Mouse (Mus musculus) forebrain, embryonic 10.5 days (tissue): Measurements from ENCODE around the gene Dapl1. TPM values are rescaled to one million over a fixed set of nuclear protein-coding genes. Genes with fewer than 3 reads are reported as not detected.

ENCODE experiments used
- DNase-seq: peaks from one replicate; pipeline ENCODE4 v3.0.0-alpha.2; 2017; ENCODE audit warnings: low spot score; ENCODE audit errors: extremely low spot score
- H3K27ac ChIP-seq: fragments of 300-500 bp; sonication (generic); 2 replicates; pipeline ENCODE4 v1.5.1; 2016; ENCODE audit warnings: mild to moderate bottlenecking
- H3K27me3 ChIP-seq: fragments of 300-500 bp; sonication (generic); 2 replicates; pipeline ENCODE4 v1.6.1; 2016; ENCODE audit warnings: mild to moderate bottlenecking; ENCODE audit not compliant: poor library complexity, severe bottlenecking
- H3K36me3 ChIP-seq: fragments of 300-500 bp; sonication (generic); replicated peaks from 2 replicates; pipeline ENCODE4 v1.6.1; 2016; ENCODE audit warnings: mild to moderate bottlenecking, moderate library complexity
- H3K4me1 ChIP-seq: fragments of 300-500 bp; sonication (generic); 2 replicates; pipeline ENCODE4 v1.6.1; 2016
- H3K4me3 ChIP-seq: fragments of 300-500 bp; sonication (generic); 2 replicates; pipeline ENCODE4 v1.5.1; 2016; ENCODE audit warnings: mild to moderate bottlenecking, moderate library complexity
- H3K9me3 ChIP-seq: fragments of 300-500 bp; sonication (generic); 2 replicates; pipeline ENCODE4 v1.6.1; 2016; ENCODE audit warnings: mild to moderate bottlenecking, moderate library complexity
- WGBS: fragments of 180-500 bp; shearing (Covaris S2); methylation state at CpG from one replicate; pipeline ENCODE4 v1.1.7; 2016; 5-methylcytosine and 5-hydroxymethylcytosine counted together
- polyA plus RNA-seq: library from polyadenylated mRNA; unstranded; fragments of >200 nt; fragmentation: Nextera tagmentation; extraction: Ambion mirVana; gene quantifications from 2 replicates; pipeline ENCODE4 v1.2.1, GENCODE M21; 2016

The Dapl1 gene
- polyA plus RNA-seq, 1 experiment from 2014 or later: 1.2 TPM

DNA sequence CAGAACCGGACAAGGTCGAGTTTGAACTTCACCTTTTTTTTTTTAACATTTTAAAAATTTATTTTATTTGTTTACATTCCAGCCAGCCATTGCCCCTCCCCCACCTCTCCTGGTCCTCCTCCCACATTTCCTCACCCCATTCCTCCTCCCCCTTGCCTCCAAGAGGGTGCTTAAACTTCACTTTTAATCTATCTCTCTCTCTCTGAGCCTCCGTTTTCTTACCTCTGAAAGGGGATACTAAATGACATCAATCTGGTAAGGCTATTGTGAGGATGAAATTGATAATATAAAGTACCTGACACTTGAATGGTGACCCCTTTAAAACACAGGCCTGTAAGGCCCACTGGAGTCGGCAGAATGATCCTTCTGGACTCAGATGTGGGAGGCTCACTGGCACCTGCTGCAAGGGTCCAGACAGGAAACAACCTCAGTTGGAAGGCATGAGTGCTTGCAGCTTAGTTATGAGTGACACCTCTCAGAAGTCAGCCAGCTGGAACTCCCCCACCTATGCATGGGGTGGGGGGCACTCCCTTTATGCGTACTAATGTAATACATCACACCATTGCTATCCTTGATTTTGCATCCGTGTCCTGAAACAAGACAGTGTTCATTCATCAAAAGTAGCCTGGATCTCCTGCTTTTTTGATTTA, 1.9 kb downstream of the Dapl1 start:
- WGBS: 80% methylated on average over 6 of the region's 6 CpGs

DNA sequence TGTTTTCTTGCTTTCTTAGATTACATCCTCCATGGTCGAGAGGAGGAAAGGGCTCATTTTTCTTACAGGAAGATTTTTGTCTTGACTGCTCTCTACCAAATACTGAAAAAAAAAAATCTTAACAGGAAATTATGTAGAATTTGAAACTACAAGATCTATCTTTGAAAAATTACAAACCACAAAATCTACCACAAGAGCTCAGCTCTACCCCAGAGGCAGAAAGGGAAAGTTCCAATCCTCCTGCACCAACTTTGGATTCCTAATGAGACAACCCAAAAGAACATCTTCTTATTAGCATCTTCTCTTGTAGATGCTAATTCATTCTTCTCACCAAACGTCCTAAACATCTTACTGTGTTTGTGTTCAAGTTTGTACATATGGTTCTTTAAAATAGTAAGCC, 3.8 kb downstream of the Dapl1 start:
- Histone ChIP-seq H3K4me3 (no peak overlapping the region), H3K9me3 (no peaks in the 10 kb centered on the region), H3K4me1 (peaks cover 16% of the 10 kb centered on the region), H3K36me3 (no peaks in the 10 kb centered on the region), H3K27me3 (peaks cover 8% of the 10 kb centered on the region), H3K27ac (no peak overlapping the region)
- no peak for DNase-seq
- WGBS: 71% methylated on average over 2 of the region's 2 CpGs

More for the DNA sequence above, 1.9 kb downstream of the Dapl1 start:
- Histone ChIP-seq H3K9me3 (no peaks in the 10 kb centered on the region), H3K4me3 (no peak overlapping the region), H3K27me3 (no peaks in the 10 kb centered on the region), H3K4me1 (peaks cover 20% of the 10 kb centered on the region), H3K27ac (no peak overlapping the region), H3K36me3 (no peaks in the 10 kb centered on the region)
- no peak for DNase-seq

DNA sequence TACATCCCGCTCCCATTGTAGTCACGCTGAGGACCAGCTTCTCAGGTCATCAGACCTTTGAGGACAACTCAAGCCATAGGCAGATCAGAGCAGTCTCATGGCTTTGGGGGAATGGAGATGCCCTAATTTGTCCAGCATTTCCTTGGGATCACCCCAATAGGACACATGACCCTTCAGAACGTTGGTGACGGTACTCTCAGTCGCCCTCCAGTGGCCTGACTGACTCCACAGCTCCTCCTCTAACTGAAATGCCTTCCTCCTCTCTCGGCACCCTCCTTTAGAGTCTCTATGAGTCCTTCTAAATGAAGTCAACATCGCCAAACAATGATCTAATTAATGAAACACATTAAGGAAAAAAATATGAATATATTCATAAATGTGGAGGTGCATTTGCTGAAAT, 5.9 kb downstream of the Dapl1 start:
- Histone ChIP-seq H3K27ac (no peak overlapping the region), H3K4me3 (no peak overlapping the region), H3K9me3 (no peaks in the 10 kb centered on the region), H3K27me3 (peaks cover 18% of the 10 kb centered on the region), H3K4me1 (peaks cover 21% of the 10 kb centered on the region), H3K36me3 (no peaks in the 10 kb centered on the region)
- DNase-seq: no peak
- 77% methylated on average over 7 of the region's 7 CpGs for WGBS

DNA sequence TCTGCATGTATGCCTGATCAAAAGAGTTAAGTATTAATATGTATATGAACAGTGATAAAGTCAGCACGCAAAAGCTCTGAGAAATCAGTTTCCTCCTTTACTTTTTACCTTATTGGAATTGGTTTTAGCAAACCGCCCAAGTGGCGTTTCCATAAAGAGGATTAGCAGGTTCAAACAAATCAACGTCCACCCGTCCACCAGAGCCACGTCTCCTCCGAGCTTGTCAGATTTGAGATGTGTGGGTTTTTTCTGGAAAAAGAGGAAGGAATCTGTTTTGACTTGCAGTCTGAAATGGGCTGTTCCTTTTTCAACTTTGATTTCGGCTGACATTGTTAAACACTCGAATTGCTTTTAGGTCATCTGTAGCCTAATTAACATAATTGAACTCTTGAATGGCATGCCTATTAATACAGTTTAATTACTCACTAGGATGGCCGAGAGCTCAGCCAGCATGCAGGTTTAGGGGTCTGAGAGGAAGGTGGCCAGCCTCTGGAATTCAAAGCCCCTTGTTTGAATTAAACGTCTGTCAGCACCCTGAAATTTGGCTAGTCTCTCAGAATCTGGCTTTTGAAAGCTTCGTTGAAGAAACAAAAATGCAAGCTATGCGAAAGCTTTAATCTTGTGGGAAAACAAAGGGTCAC, 9.1 kb downstream of the Dapl1 start:
- no peak for DNase-seq
- H3K27me3 ChIP-seq: peaks cover 20% of the 10 kb centered on the region
- H3K4me3 ChIP-seq: no peak overlapping the region
- H3K27ac ChIP-seq: no peak overlapping the region
- H3K4me1 ChIP-seq: peaks cover 29% of the 10 kb centered on the region
- whole genome bisulfite sequencing: 19% methylated on average over 13 of the region's 13 CpGs
- H3K9me3 ChIP-seq: no peaks in the 10 kb centered on the region
- no peaks in the 10 kb centered on the region for H3K36me3 ChIP-seq

DNA sequence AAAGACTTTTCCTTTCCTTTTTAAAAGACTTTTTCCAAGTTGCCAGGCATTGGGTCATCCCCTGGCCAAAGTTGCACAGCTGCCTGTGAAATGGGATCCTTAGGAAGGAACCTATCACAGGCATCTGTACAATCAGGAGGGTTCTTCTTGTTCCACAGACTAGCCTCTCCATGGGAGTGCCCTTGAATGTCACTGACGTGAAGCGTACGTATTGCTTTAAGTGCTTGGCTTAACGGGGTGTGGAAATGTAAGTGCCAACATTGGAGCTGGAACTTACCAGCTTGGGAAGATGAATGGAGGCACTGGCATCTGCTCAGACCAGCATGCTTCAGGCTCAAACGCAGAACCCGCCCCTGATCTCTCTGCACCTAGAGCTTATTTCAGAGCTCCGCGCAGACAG, 14.7 kb downstream of the Dapl1 start:
- H3K4me3 ChIP-seq: no peak overlapping the region
- H3K27ac ChIP-seq: no peak overlapping the region
- no peaks in the 10 kb centered on the region for H3K36me3 ChIP-seq
- peaks cover 18% of the 10 kb centered on the region for H3K4me1 ChIP-seq
- no peak for DNase-seq
- peaks cover 13% of the 10 kb centered on the region for H3K27me3 ChIP-seq
- WGBS: 92% methylated on average over 8 of the region's 8 CpGs
- no peaks in the 10 kb centered on the region for H3K9me3 ChIP-seq

DNA sequence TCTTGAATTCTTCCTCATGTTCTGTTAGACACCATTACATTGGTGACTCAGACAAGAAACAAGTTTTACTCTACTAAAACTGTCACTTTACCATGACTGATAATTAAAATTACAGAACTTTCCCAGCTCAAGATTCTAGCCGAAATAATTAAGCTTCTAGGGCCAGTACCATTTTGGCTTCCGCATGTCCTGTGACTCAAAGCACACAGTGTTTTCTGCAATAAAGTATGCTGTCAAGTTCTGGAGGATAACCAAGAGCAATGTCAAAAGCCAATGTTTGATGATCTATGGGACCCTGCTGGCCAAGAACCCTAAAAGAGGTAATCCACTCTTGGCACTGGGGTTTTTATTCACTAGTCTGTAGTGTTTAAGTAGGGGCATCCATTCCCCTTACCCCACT, 15.3 kb downstream of the Dapl1 start:
- DNase-seq: no peak
- H3K9me3 ChIP-seq: no peaks in the 10 kb centered on the region
- WGBS: 92% methylated on average over 2 of the region's 2 CpGs

DNA sequence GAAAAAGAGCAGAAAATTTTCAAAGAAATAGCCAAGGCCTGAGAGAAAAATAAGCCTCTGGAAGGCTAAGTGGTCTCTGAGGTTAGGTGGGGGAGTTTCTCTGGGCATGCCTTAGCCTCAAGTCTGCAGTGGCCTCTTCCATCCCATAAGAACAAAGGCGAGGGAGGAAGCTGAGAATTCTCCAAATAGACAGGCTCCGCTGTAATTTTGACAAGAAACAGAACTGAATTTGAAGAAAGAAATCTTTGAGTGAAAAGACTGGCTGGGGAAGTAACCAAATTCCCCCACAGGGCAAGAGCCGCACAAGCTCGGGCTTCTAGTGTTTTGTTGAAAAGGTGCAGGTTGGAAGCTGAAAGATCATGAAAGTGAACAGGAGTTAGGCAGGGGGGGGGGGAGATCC, 24.6 kb downstream of the Dapl1 start:
- Histone ChIP-seq H3K27ac (no peak overlapping the region), H3K27me3 (no peaks in the 10 kb centered on the region), H3K9me3 (no peaks in the 10 kb centered on the region), H3K36me3 (no peaks in the 10 kb centered on the region), H3K4me3 (no peak overlapping the region), H3K4me1 (peaks cover 13% of the 10 kb centered on the region)
- 79% methylated on average over 4 of the region's 4 CpGs for WGBS
- no peak for DNase-seq

More for the DNA sequence above, 15.3 kb downstream of the Dapl1 start:
- Histone ChIP-seq H3K4me3 (no peak overlapping the region), H3K4me1 (peaks cover 12% of the 10 kb centered on the region), H3K27me3 (peaks cover 9% of the 10 kb centered on the region), H3K36me3 (no peaks in the 10 kb centered on the region), H3K27ac (no peak overlapping the region)

DNA sequence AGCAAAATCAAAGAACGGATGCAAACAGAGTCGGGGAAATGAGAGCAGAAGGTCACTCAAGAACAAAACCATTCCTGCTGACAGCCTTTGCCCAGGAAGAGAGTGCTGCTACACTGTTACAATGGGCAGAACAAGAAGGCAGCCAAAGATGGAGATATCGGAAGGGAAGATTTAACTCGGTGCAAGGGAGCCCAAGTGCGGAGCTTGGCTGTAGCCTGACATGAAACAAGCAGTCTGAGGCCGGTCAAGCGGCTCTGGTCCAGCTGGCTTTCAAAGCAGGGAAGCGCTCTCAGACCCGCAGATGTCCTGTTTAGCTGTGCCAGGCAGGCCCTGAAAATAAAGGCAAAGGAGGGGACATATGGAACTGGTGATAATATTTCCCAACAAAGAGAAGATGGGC, 26.0 kb downstream of the Dapl1 start:
- no peak overlapping the region for H3K4me3 ChIP-seq
- H3K27me3 ChIP-seq: no peaks in the 10 kb centered on the region
- no peak for DNase-seq
- no peaks in the 10 kb centered on the region for H3K36me3 ChIP-seq
- H3K4me1 ChIP-seq: peaks cover 13% of the 10 kb centered on the region
- no peak overlapping the region for H3K27ac ChIP-seq
- WGBS: 58% methylated on average over 9 of the region's 9 CpGs
- no peaks in the 10 kb centered on the region for H3K9me3 ChIP-seq

DNA sequence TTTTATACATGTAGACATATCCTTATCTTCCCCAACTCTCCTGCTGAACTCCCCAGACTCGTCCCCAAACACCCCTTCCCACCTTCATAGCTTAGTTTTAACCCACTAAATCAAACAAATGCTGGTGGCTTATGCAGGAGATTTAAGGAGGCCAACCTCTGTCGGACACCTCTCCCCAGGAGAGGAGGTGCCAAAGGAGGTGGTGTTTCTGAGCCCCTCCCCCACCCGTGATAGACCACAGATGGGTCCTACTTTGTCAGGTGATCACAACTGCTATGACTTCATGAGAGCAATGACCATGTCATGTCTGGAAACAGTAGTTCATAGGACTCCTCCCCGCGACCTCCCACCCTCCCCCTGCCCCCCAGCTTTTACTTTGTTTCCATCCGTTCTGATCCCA, 26.4 kb downstream of the Dapl1 start:
- no peak for DNase-seq
- WGBS: 76% methylated on average over 6 of the region's 6 CpGs
- H3K4me1 ChIP-seq: peaks cover 13% of the 10 kb centered on the region
- H3K9me3 ChIP-seq: no peaks in the 10 kb centered on the region
- no peak overlapping the region for H3K27ac ChIP-seq
- H3K36me3 ChIP-seq: no peaks in the 10 kb centered on the region
- no peaks in the 10 kb centered on the region for H3K27me3 ChIP-seq
- H3K4me3 ChIP-seq: no peak overlapping the region

DNA sequence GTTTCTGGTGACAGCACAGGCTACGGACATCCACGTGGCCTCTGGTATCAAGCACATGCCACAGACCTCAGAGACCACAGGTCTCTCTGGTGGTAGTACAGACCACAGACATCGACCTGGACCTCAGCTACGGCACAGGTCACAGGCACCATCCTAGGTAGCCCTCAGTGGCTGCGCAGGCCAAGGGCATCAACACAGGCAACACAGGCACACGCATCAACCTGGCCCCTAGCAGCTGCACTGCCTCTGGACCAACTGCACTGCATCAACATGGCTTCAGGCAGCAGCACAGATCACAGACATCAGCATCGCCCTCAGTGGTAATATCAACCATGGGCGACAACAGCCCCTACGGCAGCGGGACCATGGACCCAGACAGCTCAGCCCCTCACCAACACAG, 36.2 kb downstream of the Dapl1 start:
- peaks cover 11% of the 10 kb centered on the region for H3K4me1 ChIP-seq
- no peak overlapping the region for H3K27ac ChIP-seq
- H3K9me3 ChIP-seq: no peaks in the 10 kb centered on the region
- H3K4me3 ChIP-seq: no peak overlapping the region
- 96% methylated on average over 10 of the region's 10 CpGs for WGBS
- DNase-seq: no peak
- H3K36me3 ChIP-seq: no peaks in the 10 kb centered on the region
- 0 out of 2 replicates have a peak, but pooled peaks cover 3% of the 10 kb centered on the region for H3K27me3 ChIP-seq

DNA sequence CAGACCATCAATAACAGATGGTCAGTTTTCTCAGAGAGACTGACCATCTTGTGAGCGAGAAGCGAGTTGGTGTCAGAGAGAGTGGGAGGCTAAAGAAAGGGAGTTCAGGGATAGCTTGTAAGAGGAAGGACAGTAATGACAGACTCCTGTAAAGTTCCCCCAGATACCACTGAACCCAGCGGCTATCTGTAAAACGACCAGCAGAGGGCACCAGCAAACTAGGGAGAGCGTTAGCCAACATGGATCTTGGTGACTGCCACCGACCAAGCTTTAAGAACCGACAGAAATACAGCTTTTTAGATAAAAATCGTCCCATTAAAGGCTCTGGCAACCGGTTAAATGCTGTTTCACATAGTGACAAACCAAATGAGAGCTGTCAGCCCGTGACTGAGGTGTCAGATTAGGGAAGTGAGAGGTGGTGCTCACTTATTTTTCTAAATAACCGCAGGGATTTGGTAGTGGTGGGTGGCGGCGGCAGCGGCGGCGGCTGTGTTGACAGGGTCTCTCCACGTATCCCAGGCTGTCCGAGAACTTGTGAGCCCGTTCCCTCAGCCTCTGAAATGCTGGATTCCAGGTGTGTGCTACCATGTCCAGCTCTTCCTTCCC, 37.7 kb downstream of the Dapl1 start:
- Histone ChIP-seq H3K27me3 (0 out of 2 replicates have a peak, but pooled peaks cover 3% of the 10 kb centered on the region), H3K4me1 (peaks cover 20% of the 10 kb centered on the region), H3K4me3 (peak overlapping the region; percentile 34), H3K36me3 (no peaks in the 10 kb centered on the region), H3K27ac (peak overlapping the region; percentile 53), H3K9me3 (no peaks in the 10 kb centered on the region)
- 18% methylated on average over 19 of the region's 19 CpGs for WGBS
- peak; percentile 82 for DNase-seq

DNA sequence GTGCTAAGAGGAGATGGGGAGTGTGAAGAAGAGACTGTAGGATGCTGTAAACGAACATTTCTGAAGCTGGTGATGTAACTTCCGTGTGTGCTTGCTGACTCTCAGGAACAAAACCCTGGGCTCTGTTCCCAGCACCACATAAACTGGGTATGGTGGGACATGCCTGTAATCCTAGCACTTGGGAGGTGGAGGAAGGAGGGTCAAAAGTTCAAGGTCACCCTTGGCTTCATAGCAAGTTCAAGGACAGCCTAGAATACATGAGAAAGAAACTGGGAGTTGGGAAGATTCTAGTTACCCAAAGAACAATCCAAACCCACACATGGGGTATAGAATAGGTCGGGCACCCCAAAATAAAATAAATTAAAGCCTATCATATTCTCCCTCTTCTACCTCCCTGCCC, 39.1 kb downstream of the Dapl1 start:
- WGBS: 87% methylated on average over 3 of the region's 3 CpGs
- Histone ChIP-seq H3K27ac (no peak overlapping the region), H3K4me3 (no peak overlapping the region), H3K9me3 (no peaks in the 10 kb centered on the region), H3K27me3 (0 out of 2 replicates have a peak, but pooled peaks cover 3% of the 10 kb centered on the region), H3K4me1 (peaks cover 20% of the 10 kb centered on the region), H3K36me3 (no peaks in the 10 kb centered on the region)
- DNase-seq: no peak

DNA sequence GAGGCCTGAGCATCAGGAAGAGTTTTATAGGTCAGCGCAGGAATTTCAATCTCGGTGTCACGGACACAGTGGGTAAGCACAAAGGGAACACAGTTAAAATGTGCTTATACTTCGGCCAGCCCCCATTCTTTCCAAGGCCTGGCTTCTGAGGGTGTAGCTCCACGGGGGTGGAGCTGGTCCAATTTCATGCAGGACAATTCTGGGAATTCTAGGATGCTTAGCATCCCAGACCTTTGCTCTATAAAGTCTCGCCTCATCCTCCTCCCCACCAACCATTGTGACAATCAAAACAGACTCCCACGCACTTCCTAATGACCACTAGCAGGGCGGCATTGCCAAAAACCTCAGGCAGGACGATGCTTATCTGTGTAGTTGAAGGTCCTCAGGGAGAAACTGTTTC, 42.4 kb downstream of the Dapl1 start:
- no peak for DNase-seq
- H3K4me3 ChIP-seq: no peak overlapping the region
- H3K4me1 ChIP-seq: peaks cover 36% of the 10 kb centered on the region
- no peaks in the 10 kb centered on the region for H3K36me3 ChIP-seq
- H3K27ac ChIP-seq: no peak overlapping the region
- 0 out of 2 replicates have a peak, but pooled peaks cover 3% of the 10 kb centered on the region for H3K27me3 ChIP-seq
- no peaks in the 10 kb centered on the region for H3K9me3 ChIP-seq
- 83% methylated on average over 9 of the region's 9 CpGs for WGBS
